Mouse (Mus musculus) CH12.LX (cell line): ENCODE data around the gene Vmn1r29.

Source experiments
- BHLHE40 ChIP-seq: IDR thresholded peaks from 2 replicates; pipeline ENCODE4 v1.6.1; 2011; ENCODE audit warnings: mild to moderate bottlenecking, low read depth, low read length, improper control_type of control experiment
- CHD2 ChIP-seq: IDR thresholded peaks from 2 replicates; pipeline ENCODE4 v1.6.1; 2011; ENCODE audit warnings: low read length, improper control_type of control experiment
- CTCF ChIP-seq, 2 experiments: IDR thresholded peaks in 1 of 2; conservative IDR thresholded peaks in 1 of 2; 2 replicates each; pipeline ENCODE4 v1.5.1; 2011 to 2012; ENCODE audit warnings: low read depth in 2 of 2, low read length in 2 of 2, improper control_type of control experiment in 1 of 2, inconsistent platforms in 1 of 2, mild to moderate bottlenecking in 1 of 2, moderate library complexity in 1 of 2
- ELF1 ChIP-seq: IDR thresholded peaks from 2 replicates; pipeline ENCODE4 v1.6.1; 2014; ENCODE audit warnings: low read depth, mild to moderate bottlenecking, inconsistent platforms, low read length, improper control_type of control experiment
- HCFC1 ChIP-seq: IDR thresholded peaks from 2 replicates; pipeline ENCODE4 v1.6.1; 2012; ENCODE audit warnings: low read depth, mild to moderate bottlenecking, inconsistent platforms, low read length, improper control_type of control experiment
- IRF4 ChIP-seq: IDR thresholded peaks from 2 replicates; pipeline ENCODE4 v1.6.1; 2014; ENCODE audit warnings: low read depth, mild to moderate bottlenecking, inconsistent platforms, low read length, improper control_type of control experiment
- MAX ChIP-seq: IDR thresholded peaks from 2 replicates; pipeline ENCODE4 v1.6.1; 2011; ENCODE audit warnings: low read length, improper control_type of control experiment
- MYC ChIP-seq: IDR thresholded peaks from 2 replicates; pipeline ENCODE4 v1.6.1; 2011; ENCODE audit warnings: low read depth, mild to moderate bottlenecking, improper control_type of control experiment, low read length
- NRF1 ChIP-seq: IDR thresholded peaks from 2 replicates; pipeline ENCODE4 v1.6.1; 2014; ENCODE audit warnings: low read depth, mild to moderate bottlenecking, inconsistent platforms, low read length, improper control_type of control experiment, moderate library complexity
- PAX5 ChIP-seq: IDR thresholded peaks from 2 replicates; pipeline ENCODE4 v1.6.1; 2012; ENCODE audit warnings: low read length, inconsistent platforms, mixed read lengths
- TCF12 ChIP-seq: IDR thresholded peaks from 2 replicates; pipeline ENCODE4 v1.6.1; 2014; ENCODE audit warnings: low read depth, mild to moderate bottlenecking, inconsistent platforms, low read length, improper control_type of control experiment
- UBTF ChIP-seq: IDR thresholded peaks from 2 replicates; pipeline ENCODE4 v1.6.1; 2012; ENCODE audit warnings: low read depth, mild to moderate bottlenecking, inconsistent platforms, low read length, improper control_type of control experiment, moderate library complexity

DNA sequence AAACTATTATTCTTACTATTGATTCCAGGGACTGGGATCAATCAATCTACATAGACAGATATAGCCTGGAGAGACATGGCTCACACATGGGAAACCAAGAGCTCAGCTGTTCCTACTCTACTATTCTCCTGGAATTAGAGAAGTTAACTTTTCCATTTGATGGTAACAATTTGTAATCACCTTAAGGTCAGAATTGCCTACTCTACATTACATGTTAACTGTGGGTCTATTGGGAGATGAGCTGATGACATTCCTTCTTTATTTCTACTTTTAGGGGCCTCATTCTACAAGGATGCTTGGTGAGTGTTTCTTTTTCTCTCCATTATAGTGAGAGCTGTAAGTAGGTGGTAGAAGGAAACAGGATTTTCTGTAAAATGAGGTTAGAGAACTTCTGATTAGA, at the start of gene Vmn1r29:
- no peak for TF ChIP-seq IRF4
- TF ChIP-seq BHLHE40: no peak
- TF ChIP-seq CTCF (conservative IDR thresholded peaks at IDR 0.05 in 1 of 2, IDR thresholded peaks at IDR 0.05 in 1 of 2; ENCODE audit: low read depth in 2 of 2, low read length in 2 of 2): no peak
- TF ChIP-seq CHD2: no peak
- TF ChIP-seq MAX: no peak
- TF ChIP-seq UBTF: no peak
- TF ChIP-seq ELF1: no peak
- TF ChIP-seq TCF12: no peak
- no peak for TF ChIP-seq PAX5
- no peak for TF ChIP-seq NRF1
- TF ChIP-seq HCFC1: no peak
- TF ChIP-seq MYC: no peak
